ENCODE assay signal across 22 mouse cellular contexts in the genomic region with DNA sequence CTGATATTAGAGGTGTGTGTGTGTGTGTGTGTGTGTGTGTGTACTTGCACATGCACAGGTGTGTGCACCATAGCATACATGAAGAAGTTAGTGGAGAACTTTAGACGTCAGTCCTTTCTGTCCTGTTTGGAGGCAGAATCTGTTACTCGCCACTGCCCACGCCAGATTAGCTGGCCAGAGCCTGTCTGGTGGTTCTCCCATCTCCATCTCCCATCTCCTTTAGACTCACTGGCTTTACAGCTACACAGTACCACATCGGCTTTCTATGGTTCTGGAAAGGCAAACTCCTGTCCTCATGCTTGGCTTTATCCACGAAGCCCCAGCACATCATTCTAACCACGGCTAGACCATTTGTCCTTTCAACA.
"Had no signal": no experiment of that assay in that cellular context is flagged by ENCODE, and none has a peak within 500 bp of the region (broad histone marks: within the 10 kb centered on the region; RNA-seq: fewer than 3 reads in every experiment).

No protein-coding gene starts in this region.

- H3K4me3 ChIP-seq: limb, embryonic 12.5 days; limb, embryonic 15.5 days; midbrain, embryonic 12.5 days; midbrain, embryonic 15.5 days; neural tube, embryonic 12.5 days; neural tube, embryonic 15.5 days had no signal

- H3K9ac ChIP-seq: limb, embryonic 12.5 days; limb, embryonic 15.5 days; liver, embryonic 14.5 days; liver, postnatal 0 days; lung, embryonic 14.5 days; midbrain, embryonic 12.5 days; midbrain, embryonic 15.5 days; neural tube, embryonic 12.5 days; neural tube, embryonic 15.5 days had no signal

- H3K27ac ChIP-seq: limb, embryonic 12.5 days; limb, embryonic 15.5 days; liver, embryonic 14.5 days; macrophage; midbrain, embryonic 12.5 days; midbrain, embryonic 15.5 days; neural tube, embryonic 12.5 days; neural tube, embryonic 15.5 days had no signal

- H3K36me3 ChIP-seq: limb, embryonic 12.5 days; limb, embryonic 15.5 days; midbrain, embryonic 12.5 days; midbrain, embryonic 15.5 days; neural tube, embryonic 12.5 days; neural tube, embryonic 15.5 days had no signal

- H3K4me2 ChIP-seq: limb, embryonic 12.5 days; limb, embryonic 15.5 days; liver, embryonic 11.5 days; lung, embryonic 14.5 days; midbrain, embryonic 12.5 days; midbrain, embryonic 15.5 days; neural tube, embryonic 12.5 days; neural tube, embryonic 15.5 days had no signal

- ATAC-seq: liver, postnatal 0 days; lung, postnatal 0 days; midbrain, embryonic 15.5 days had no signal

- H3K9me3 ChIP-seq: limb, embryonic 12.5 days; limb, embryonic 15.5 days; midbrain, embryonic 12.5 days; midbrain, embryonic 15.5 days; neural tube, embryonic 12.5 days; neural tube, embryonic 15.5 days had no signal

- H3K27me3 ChIP-seq: limb, embryonic 12.5 days; limb, embryonic 15.5 days; midbrain, embryonic 12.5 days; midbrain, embryonic 15.5 days; neural tube, embryonic 12.5 days; neural tube, embryonic 15.5 days had no signal

- DNase-seq: kidney, adult 11 months; kidney, adult 8-10 months; kidney, postnatal 10 days; kidney, postnatal 36 days; left cerebral cortex, postnatal 4 days; liver, postnatal 0 days; retina, postnatal 1 day; right cerebral cortex, postnatal 25 days; spleen, adult 18-20 months; thymus, adult 18-20 months; thymus, postnatal 36 days had no signal

- H3K4me1 ChIP-seq: midbrain, embryonic 12.5 days; midbrain, embryonic 15.5 days; neural tube, embryonic 12.5 days; neural tube, embryonic 15.5 days had no signal
